Mouse (Mus musculus): ENCODE measurements around the gene Krt87.

GRCm38 (mm10) chr15:101446572-101446971, 8.0 kb upstream of the Krt87 start:
- TF ChIP-seq CTCF (IDR thresholded peaks at IDR 0.05; ENCODE audit: borderline replicate concordance, extremely low read depth, insufficient read depth, insufficient read length) (no peak), POLR2A (IDR thresholded peaks at IDR 0.05; ENCODE audit: borderline replicate concordance, extremely low read depth, insufficient read depth, insufficient read length, poor library complexity, severe bottlenecking) (no peak)

Data from brain, embryonic 14.5 days (tissue).